Comparison of ENCODE assay signal across 8 mouse cellular contexts in genomic region chr2:181644361-181644760, GRCm38 (mm10). TPM values are rescaled to one million over a fixed set of nuclear protein-coding genes. Genes with fewer than 3 reads are reported as not detected.
DNase-seq lines count a peak whose midpoint lies in the region; ATAC-seq lines count a peak whose summit lies in the region.

No protein-coding gene starts in this region.

- no peak overlapping the region for H3K27ac ChIP-seq in neural tube, embryonic 15.5 days (replicated peaks)

- no peaks in the 10 kb centered on the region for H3K9me3 ChIP-seq in neural tube, embryonic 15.5 days (replicated peaks)

- H3K27me3 ChIP-seq in neural tube, embryonic 15.5 days (replicated peaks): no peaks in the 10 kb centered on the region

- H3K4me2 ChIP-seq in neural tube, embryonic 15.5 days: no peak overlapping the region

- H3K4me3 ChIP-seq in neural tube, embryonic 15.5 days (replicated peaks): no peak overlapping the region

- WGBS in neural tube, embryonic 15.5 days: 97% methylated on average over 2 of the region's 2 CpGs

- H3K4me1 ChIP-seq in neural tube, embryonic 15.5 days: no peaks in the 10 kb centered on the region

- peaks cover 81% of the 10 kb centered on the region for H3K36me3 ChIP-seq in neural tube, embryonic 15.5 days

- ATAC-seq in neural tube, embryonic 15.5 days (ENCODE audit: low FRiP score): no peak

- no peak overlapping the region for H3K9ac ChIP-seq in neural tube, embryonic 15.5 days (replicated peaks)

- DNase-seq in cerebellum, adult 9-10 months: peak; percentile 38
- DNase-seq in cerebellum, adult 11-12 months: no peak
- peak; percentile 31 for DNase-seq in neural tube, embryonic 10.5 days (ENCODE audit: extremely low spot score, low spot score)
- DNase-seq in c-Kit-positive CD71-positive TER-119-positive erythroid progenitor cells, embryonic 14.5 days (ENCODE audit: low spot score): peak; percentile 38
- DNase-seq in induced T-regulatory cell, adult 2 months (ENCODE audit: low read depth): peak; percentile 67
- peak; percentile 41 to 54 for DNase-seq in lung, postnatal 4 days
- peak; percentile 43 to 47 for DNase-seq in thymus, postnatal 36 days

RNA-seq across cellular contexts. Expression of gene Gm29797, which starts 12.5 kb away (rescaled TPM):
- polyA plus RNA-seq in neural tube, embryonic 15.5 days (2015; fragmentation: Nextera tagmentation; extraction: Ambion mirVana): 0.20 and 1.3 TPM in 2 replicates

RNA-seq across cellular contexts. Expression of gene Sox18, which starts 27.1 kb away (rescaled TPM):
- 21.0 and 21.6 TPM in 2 replicates for polyA plus RNA-seq in neural tube, embryonic 15.5 days (2015; fragmentation: Nextera tagmentation; extraction: Ambion mirVana)

RNA-seq across cellular contexts. Expression of gene Tcea2, which starts 35.7 kb away (rescaled TPM):
- polyA plus RNA-seq in neural tube, embryonic 15.5 days (2015; fragmentation: Nextera tagmentation; extraction: Ambion mirVana): 43.2 and 44.9 TPM in 2 replicates

RNA-seq across cellular contexts. Expression of gene Samd10, which starts 45.3 kb away (rescaled TPM):
- polyA plus RNA-seq in neural tube, embryonic 15.5 days (2015; fragmentation: Nextera tagmentation; extraction: Ambion mirVana): 164 and 191 TPM in 2 replicates

RNA-seq across cellular contexts. Expression of gene Rgs19, which starts 49.4 kb away (rescaled TPM):
- 66.4 and 68.1 TPM in 2 replicates for polyA plus RNA-seq in neural tube, embryonic 15.5 days (2015; fragmentation: Nextera tagmentation; extraction: Ambion mirVana)
